Mouse (Mus musculus) urinary bladder, postnatal 4 days (tissue): ENCODE results near the gene Klrc3.
"Not testable (repeated sequence)": the region's sequence is repeated elsewhere in the genome, so short reads cannot be mapped to it uniquely, and the experiment has no call there.

Source experiments
- DNase-seq, 2 experiments: peaks; one replicate each; pipeline ENCODE4 v3.0.0; 2021 to 2022; ENCODE audit warnings: low spot score in 2 of 2

Klrc3 gene

DNA sequence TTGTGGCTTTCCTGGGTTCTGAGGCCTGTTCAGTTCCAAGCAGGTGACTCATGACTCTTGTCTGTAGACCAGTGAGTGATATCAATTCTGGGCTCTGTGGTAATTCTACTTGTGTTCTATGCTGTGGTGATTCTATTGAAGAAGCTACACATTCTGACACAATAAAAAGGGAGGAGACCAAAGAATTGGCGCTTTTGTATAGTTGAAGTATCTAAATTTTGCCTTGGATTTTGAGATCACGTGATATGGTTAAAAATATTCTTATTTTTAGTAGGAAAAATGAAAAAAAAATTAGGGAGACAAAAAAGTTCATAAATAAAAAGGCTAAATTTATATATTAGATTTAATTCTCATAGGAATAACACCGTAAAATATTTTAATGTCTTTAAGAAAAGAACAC, at the start of gene Klrc3:
Gene Klrc3, minus strand, starts transcription at position 101 of the 400 bp plus-strand sequence.
- DNase-seq = not testable (repeated sequence)

GRCm38 (mm10) chr6:129691436-129691835, 48.3 kb upstream of the Klrc3 start:
- DNase-seq = not testable (repeated sequence)

DNA sequence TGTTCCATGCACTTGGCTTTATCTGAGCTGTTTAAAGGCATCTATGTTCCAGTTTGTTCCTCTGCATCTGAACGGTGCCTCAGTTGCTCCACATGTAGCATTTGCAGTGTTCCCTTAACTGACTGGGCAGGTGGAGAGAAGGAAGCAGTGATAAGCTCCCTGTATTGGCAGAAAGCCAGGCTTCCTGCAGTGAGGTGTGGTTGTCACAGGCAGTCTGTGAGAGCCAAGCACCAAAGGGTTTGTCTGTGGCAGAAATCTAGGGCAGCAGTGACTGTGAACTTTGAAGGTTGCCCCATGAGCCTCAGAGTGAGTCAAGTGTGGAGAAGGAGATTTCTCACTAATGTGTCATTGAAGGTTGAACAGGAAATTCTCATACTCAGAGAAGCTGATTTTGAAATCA, 37.2 kb upstream of the Klrc3 start:
- no peak for DNase-seq

DNA sequence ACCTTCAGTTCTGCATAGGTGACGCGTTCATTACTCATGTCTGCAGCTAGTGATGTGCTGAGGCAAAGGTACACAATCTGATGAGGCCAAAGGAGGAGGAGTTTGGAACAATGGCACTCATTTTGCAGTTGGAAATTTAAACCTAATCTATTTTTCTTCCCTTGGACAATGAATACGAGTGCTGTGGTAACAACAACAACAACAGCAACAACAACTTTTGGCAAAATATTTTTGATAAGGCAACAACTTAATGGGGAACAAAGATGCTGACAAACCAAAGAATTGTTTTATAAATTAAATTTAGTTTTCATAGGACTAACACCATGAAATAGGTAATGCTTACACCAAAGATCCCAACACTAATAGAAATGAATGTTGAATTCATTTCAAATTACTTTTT, 35.7 kb upstream of the Klrc3 start, which contains the start of gene Klrc1:
Gene Klrc1, minus strand, starts transcription at position 101 of the 400 bp plus-strand sequence.
- no peak for DNase-seq

DNA sequence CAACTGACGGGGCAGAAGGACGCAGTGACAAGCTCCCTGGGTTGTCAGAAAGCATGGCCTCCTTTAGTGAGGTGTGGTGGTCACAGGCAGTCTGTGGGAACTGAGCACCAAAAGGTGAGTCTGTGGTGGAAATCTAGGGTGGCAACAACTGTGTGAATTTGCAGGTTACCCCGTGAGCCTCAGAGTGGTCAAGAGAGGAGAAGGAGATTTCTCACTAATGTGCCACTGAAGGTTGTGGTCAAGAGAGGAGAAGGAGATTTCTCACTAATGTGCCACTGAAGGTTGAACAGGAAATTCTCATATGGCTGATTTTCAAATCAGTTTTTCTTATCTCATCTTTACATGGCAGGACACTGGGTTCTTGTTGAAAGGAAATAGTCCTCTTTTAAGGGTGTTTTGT, 18.2 kb upstream of the Klrc3 start:
- not testable (repeated sequence) for DNase-seq

- not testable (repeated sequence) for DNase-seq
Observed at GRCm38 (mm10) chr6:129660589-129660988, 17.5 kb upstream of the Klrc3 start, which contains the start of gene Klrc2. Klrc2 (minus strand) TSS chr6:129660689.

GRCm38 (mm10) chr6:129644054-129644453, 917 bp upstream of the Klrc3 start:
- not testable (repeated sequence) for DNase-seq

GRCm38 (mm10) chr6:129631046-129631445, 12.1 kb downstream of the Klrc3 start:
- not testable (repeated sequence) for DNase-seq

DNA sequence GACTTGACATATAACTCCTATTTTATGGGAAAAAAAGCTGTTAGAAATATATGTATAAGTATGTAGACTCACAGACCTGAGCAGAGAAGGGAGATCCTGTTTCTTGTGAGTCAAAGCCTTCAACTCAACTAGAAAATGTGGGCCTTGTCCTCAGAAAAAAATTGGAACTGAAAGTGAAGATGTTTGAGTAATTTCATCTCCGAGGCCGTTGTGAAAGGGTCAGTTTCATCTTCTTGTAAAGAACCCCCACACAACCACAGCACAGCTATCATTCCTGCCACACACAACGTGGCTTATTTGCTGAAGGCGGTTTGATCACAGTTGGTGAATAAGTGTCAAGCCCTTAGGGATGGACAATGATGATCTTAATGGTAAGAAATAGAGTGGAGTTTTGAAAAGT, 19.4 kb downstream of the Klrc3 start, which contains the start of gene Klrk1:
Gene Klrk1, minus strand, starts transcription at position 130 of the 400 bp plus-strand sequence.
- DNase-seq = no peak

GRCm38 (mm10) chr6:129608372-129608771, 34.8 kb downstream of the Klrc3 start:
- no peak for DNase-seq

- DNase-seq = no peak
Observed at GRCm38 (mm10) chr6:129591508-129591907, 51.6 kb downstream of the Klrc3 start, which contains the start of gene Klrd1. Klrd1 (plus strand) TSS chr6:129591782.
